Comparison of ENCODE assay signal across 15 mouse cellular contexts in genomic region chr13:54754169-54755080, GRCm38 (mm10). TPM values are rescaled to one million over a fixed set of nuclear protein-coding genes. Genes with fewer than 3 reads are reported as not detected.
DNase-seq lines count a peak whose midpoint lies in the region; ATAC-seq and TF ChIP-seq lines count a peak whose summit lies in the region.
"Had no signal": no experiment of that assay in that cellular context is flagged by ENCODE, and none has a peak within 500 bp of the region (broad histone marks: within the 10 kb centered on the region; RNA-seq: fewer than 3 reads in every experiment).

No protein-coding gene starts in this region.

- no peak for TF ChIP-seq POLR2A in heart, adult 2 months (IDR thresholded peaks at IDR 0.05; ENCODE audit: insufficient read depth, low read depth, low read length)

- intact Hi-C loops in heart, adult 2 months (cut with DNase I), result no loop called here

- peak overlapping the region; percentile 82 for H3K27ac ChIP-seq in forebrain, embryonic 15.5 days (replicated peaks)
- H3K27ac ChIP-seq in forebrain, embryonic 12.5 days, result no peak overlapping the region
- no peak overlapping the region for H3K27ac ChIP-seq in heart, adult 2 months
- H3K27ac ChIP-seq in heart, embryonic 10.5 days, result no peak overlapping the region
- H3K27ac ChIP-seq: embryonic facial prominence, embryonic 15.5 days; kidney, embryonic 15.5 days; limb, embryonic 15.5 days had no signal

- TF ChIP-seq CTCF in heart, adult 2 months (IDR thresholded peaks at IDR 0.05), result no peak

- no peak for ATAC-seq in forebrain, embryonic 15.5 days (replicated peaks)
- ATAC-seq in forebrain, embryonic 12.5 days (ENCODE audit: low FRiP score), result no peak

- no peak overlapping the region for H3K4me3 ChIP-seq in forebrain, embryonic 15.5 days
- no peak overlapping the region for H3K4me3 ChIP-seq in forebrain, embryonic 12.5 days (replicated peaks)
- no peak overlapping the region for H3K4me3 ChIP-seq in heart, adult 2 months
- H3K4me3 ChIP-seq in heart, embryonic 10.5 days, result no peak overlapping the region
- H3K4me3 ChIP-seq: embryonic facial prominence, embryonic 15.5 days; kidney, embryonic 15.5 days; limb, embryonic 15.5 days; midbrain, embryonic 12.5 days had no signal

- no peak for TF ChIP-seq EP300 in heart, adult 2 months (IDR thresholded peaks at IDR 0.05; ENCODE audit: insufficient read depth, low read depth, low read length)

- peaks cover 5% of the 10 kb centered on the region; the same call in 1 of the 2 replicates for H3K27me3 ChIP-seq in forebrain, embryonic 15.5 days
- peaks cover 61% of the 10 kb centered on the region for H3K27me3 ChIP-seq in forebrain, embryonic 12.5 days
- H3K27me3 ChIP-seq in heart, adult 2 months (ENCODE audit: control insufficient read depth, insufficient read depth, low read length), result peaks cover 5% of the 10 kb centered on the region
- peaks cover 80% of the 10 kb centered on the region for H3K27me3 ChIP-seq in heart, embryonic 10.5 days (ENCODE audit: insufficient read depth, poor library complexity, severe bottlenecking)

- no peaks in the 10 kb centered on the region for H3K9me3 ChIP-seq in forebrain, embryonic 15.5 days
- no peaks in the 10 kb centered on the region for H3K9me3 ChIP-seq in forebrain, embryonic 12.5 days
- no peaks in the 10 kb centered on the region for H3K9me3 ChIP-seq in heart, embryonic 10.5 days
- H3K9me3 ChIP-seq: embryonic facial prominence, embryonic 15.5 days; kidney, embryonic 15.5 days; limb, embryonic 15.5 days; midbrain, embryonic 12.5 days had no signal

- peaks cover 75% of the 10 kb centered on the region for H3K4me1 ChIP-seq in forebrain, embryonic 15.5 days
- H3K4me1 ChIP-seq in forebrain, embryonic 12.5 days, result peaks cover 42% of the 10 kb centered on the region
- H3K4me1 ChIP-seq in heart, adult 2 months (ENCODE audit: control insufficient read depth, insufficient read depth, low read length), result no peaks in the 10 kb centered on the region
- peaks cover 32% of the 10 kb centered on the region for H3K4me1 ChIP-seq in heart, embryonic 10.5 days

- H3K9ac ChIP-seq in forebrain, embryonic 15.5 days (replicated peaks), result no peak overlapping the region
- no peak overlapping the region for H3K9ac ChIP-seq in forebrain, embryonic 12.5 days
- H3K9ac ChIP-seq in heart, adult 2 months (ENCODE audit: low read depth, low read length), result no peak overlapping the region
- H3K9ac ChIP-seq: embryonic facial prominence, embryonic 15.5 days; kidney, embryonic 15.5 days; limb, embryonic 15.5 days; midbrain, embryonic 12.5 days had no signal

- no peaks in the 10 kb centered on the region for H3K79me2 ChIP-seq in heart, adult 2 months (replicated peaks; ENCODE audit: control insufficient read depth, insufficient read depth, low read length)

- WGBS in forebrain, embryonic 15.5 days, result 31% methylated on average over 12 of the region's 12 CpGs
- WGBS in forebrain, embryonic 12.5 days, result 42% methylated on average over 12 of the region's 12 CpGs
- WGBS in heart, adult 2 months, result 29% methylated on average over 12 of the region's 12 CpGs
- WGBS in heart, embryonic 10.5 days, result 32% methylated on average over 12 of the region's 12 CpGs

- no peaks in the 10 kb centered on the region for H3K36me3 ChIP-seq in forebrain, embryonic 15.5 days
- H3K36me3 ChIP-seq in forebrain, embryonic 12.5 days (replicated peaks), result no peaks in the 10 kb centered on the region
- H3K36me3 ChIP-seq in heart, adult 2 months (ENCODE audit: control insufficient read depth, insufficient read depth, low read length), result no peaks in the 10 kb centered on the region
- no peaks in the 10 kb centered on the region for H3K36me3 ChIP-seq in heart, embryonic 10.5 days
- H3K36me3 ChIP-seq: embryonic facial prominence, embryonic 15.5 days; kidney, embryonic 15.5 days; limb, embryonic 15.5 days; midbrain, embryonic 12.5 days had no signal

- no peak overlapping the region for H3K4me2 ChIP-seq in forebrain, embryonic 15.5 days (replicated peaks)
- H3K4me2 ChIP-seq in forebrain, embryonic 12.5 days, result no peak overlapping the region
- H3K4me2 ChIP-seq: embryonic facial prominence, embryonic 15.5 days; kidney, embryonic 15.5 days; limb, embryonic 15.5 days had no signal

- peak; percentile 36 to 44 for DNase-seq in right cerebral cortex, postnatal 10 days (ENCODE audit: low spot score in 2 of 2)
- no peak for DNase-seq in right cerebral cortex, postnatal 4 days
- peak; percentile 56 to 59 for DNase-seq in cerebellum, postnatal 14 days
- no peak for DNase-seq in heart, adult 2 months
- no peak for DNase-seq in heart, embryonic 10.5 days (ENCODE audit: low spot score)

RNA-seq across cellular contexts. Expression of gene Gprin1, which starts 4.8 kb away (rescaled TPM):
- 15.6 and 22.5 TPM in 2 replicates for polyA plus RNA-seq in forebrain, embryonic 15.5 days (2015; fragmentation: Nextera tagmentation; extraction: Ambion mirVana)
- polyA plus RNA-seq in forebrain, embryonic 12.5 days (2016; fragmentation: Nextera tagmentation; extraction: Ambion mirVana), result 4.3 and 11.3 TPM in 2 replicates
- total RNA-seq in heart, adult 2 months (2021), result not detected
- 0.03 TPM in 1 of 2 replicates, not detected in the other for polyA plus RNA-seq in heart, adult 2 months (2012; rRNA removed)
- polyA plus RNA-seq in heart, embryonic 10.5 days (2016; fragmentation: Nextera tagmentation; extraction: Ambion mirVana), result 0.03 and 0.06 TPM in 2 replicates
- total RNA-seq: gastrocnemius, adult 18-20 months; neutrophil, adult 5-6 weeks had no signal

RNA-seq across cellular contexts. Expression of gene Sncb, which starts 12.0 kb away (rescaled TPM):
- 23.3 and 25.0 TPM in 2 replicates for polyA plus RNA-seq in forebrain, embryonic 15.5 days (2015; fragmentation: Nextera tagmentation; extraction: Ambion mirVana)
- 2.7 and 3.6 TPM in 2 replicates for polyA plus RNA-seq in forebrain, embryonic 12.5 days (2016; fragmentation: Nextera tagmentation; extraction: Ambion mirVana)
- total RNA-seq in heart, adult 2 months (2021), result not detected
- 0.20 and 0.31 TPM in 2 replicates for polyA plus RNA-seq in heart, adult 2 months (2012; rRNA removed)
- polyA plus RNA-seq in heart, embryonic 10.5 days (2016; fragmentation: Nextera tagmentation; extraction: Ambion mirVana), result 0.13 TPM in 1 of 2 replicates, not detected in the other
- total RNA-seq: gastrocnemius, adult 18-20 months; neutrophil, adult 5-6 weeks had no signal
- polyA plus RNA-seq: lung, embryonic 16.5 days had no signal

RNA-seq across cellular contexts. Expression of gene Eif4e1b, which starts 29.4 kb away (rescaled TPM):
- polyA plus RNA-seq in forebrain, embryonic 15.5 days (2015; fragmentation: Nextera tagmentation; extraction: Ambion mirVana), result not detected in 2 replicates
- polyA plus RNA-seq in forebrain, embryonic 12.5 days (2016; fragmentation: Nextera tagmentation; extraction: Ambion mirVana), result not detected in 2 replicates
- total RNA-seq in heart, adult 2 months (2021), result not detected
- not detected in 2 replicates for polyA plus RNA-seq in heart, adult 2 months (2012; rRNA removed)
- not detected in 2 replicates for polyA plus RNA-seq in heart, embryonic 10.5 days (2016; fragmentation: Nextera tagmentation; extraction: Ambion mirVana)
- total RNA-seq: gastrocnemius, adult 18-20 months; layer of hippocampus, postnatal 36 days; neutrophil, adult 5-6 weeks had no signal
- polyA plus RNA-seq: embryonic facial prominence, embryonic 15.5 days; kidney, embryonic 15.5 days; limb, embryonic 15.5 days; lung, embryonic 16.5 days; midbrain, embryonic 12.5 days had no signal

RNA-seq across cellular contexts. Expression of gene Tspan17, which starts 34.8 kb away (rescaled TPM):
- 20.5 and 22.9 TPM in 2 replicates for polyA plus RNA-seq in forebrain, embryonic 15.5 days (2015; fragmentation: Nextera tagmentation; extraction: Ambion mirVana)
- polyA plus RNA-seq in forebrain, embryonic 12.5 days (2016; fragmentation: Nextera tagmentation; extraction: Ambion mirVana), result 12.8 and 14.2 TPM in 2 replicates
- total RNA-seq in heart, adult 2 months (2021), result 10 to 100 TPM; 10.0 to 12.7 TPM
- polyA plus RNA-seq in heart, adult 2 months (2012; rRNA removed), result 7.2 and 7.6 TPM in 2 replicates
- 5.2 and 5.6 TPM in 2 replicates for polyA plus RNA-seq in heart, embryonic 10.5 days (2016; fragmentation: Nextera tagmentation; extraction: Ambion mirVana)

RNA-seq across cellular contexts. Expression of gene Cdhr2, which starts 53.2 kb away (rescaled TPM):
- 0.05 and 0.29 TPM in 2 replicates for polyA plus RNA-seq in forebrain, embryonic 15.5 days (2015; fragmentation: Nextera tagmentation; extraction: Ambion mirVana)
- 0.05 TPM in 1 of 2 replicates, not detected in the other for polyA plus RNA-seq in forebrain, embryonic 12.5 days (2016; fragmentation: Nextera tagmentation; extraction: Ambion mirVana)
- total RNA-seq in heart, adult 2 months (2021), result not detected
- 0.04 TPM in 1 of 2 replicates, not detected in the other for polyA plus RNA-seq in heart, adult 2 months (2012; rRNA removed)
- 0.06 and 1.2 TPM in 2 replicates for polyA plus RNA-seq in heart, embryonic 10.5 days (2016; fragmentation: Nextera tagmentation; extraction: Ambion mirVana)
- total RNA-seq: gastrocnemius, adult 18-20 months; neutrophil, adult 5-6 weeks had no signal
- polyA plus RNA-seq: embryonic facial prominence, embryonic 15.5 days; limb, embryonic 15.5 days; lung, embryonic 16.5 days had no signal

Comparison
In these comparisons a context has a peak if more than half of its experiments do, and no peak if none do; other contexts are left out.
1. DNase-seq: peak in right cerebral cortex, postnatal 10 days (2 of 2) and cerebellum, postnatal 14 days (2 of 2); none in right cerebral cortex, postnatal 4 days (single experiment), heart, adult 2 months (0 of 2) and heart, embryonic 10.5 days (single experiment).